Mouse (Mus musculus) myocyte (in vitro differentiated cells): ENCODE measurements around the gene AC134908.4.

Experiments
- CEBPB ChIP-seq: IDR thresholded peaks from 2 replicates; pipeline ENCODE4 v1.6.1; 2011; ENCODE audit warnings: mild to moderate bottlenecking, moderate library complexity; ENCODE audit not compliant: poor library complexity, insufficient read depth, severe bottlenecking
- E2F4 ChIP-seq: IDR thresholded peaks from one replicate; pipeline ENCODE4 v1.6.1; 2011; ENCODE audit warnings: mild to moderate bottlenecking, control low read depth, moderate library complexity; ENCODE audit not compliant: insufficient read depth
- MAX ChIP-seq: IDR thresholded peaks from one replicate; pipeline ENCODE4 v1.6.1; 2011; ENCODE audit warnings: low read depth, mild to moderate bottlenecking, control low read depth
- MYOD1 ChIP-seq, 3 experiments: IDR thresholded peaks; one replicate each; pipeline ENCODE4 v1.6.1; 2011; ENCODE audit warnings: control low read depth in 2 of 3, low read depth in 2 of 3, mild to moderate bottlenecking in 2 of 3, moderate library complexity in 1 of 3; ENCODE audit not compliant: insufficient read length in 2 of 3, control insufficient read depth in 1 of 3
- MYOG ChIP-seq, 3 experiments: IDR thresholded peaks; one replicate each; pipeline ENCODE4 v1.6.1; 2011; ENCODE audit warnings: control low read depth in 2 of 3, low read depth in 2 of 3, mild to moderate bottlenecking in 2 of 3; ENCODE audit not compliant: insufficient read length in 2 of 3, control insufficient read depth in 1 of 3, insufficient read depth in 1 of 3
- POLR2A ChIP-seq: IDR thresholded peaks from one replicate; pipeline ENCODE4 v1.6.1; 2011; ENCODE audit warnings: low read depth, mild to moderate bottlenecking, control low read depth, moderate library complexity; ENCODE audit not compliant: insufficient read length
- REST ChIP-seq: IDR thresholded peaks from one replicate; pipeline ENCODE4 v1.6.1; 2011; ENCODE audit warnings: mild to moderate bottlenecking, control low read depth, moderate library complexity; ENCODE audit not compliant: insufficient read depth, insufficient read length
- TCF12 ChIP-seq: IDR thresholded peaks from one replicate; pipeline ENCODE4 v1.6.1; 2011; ENCODE audit warnings: mild to moderate bottlenecking, control low read depth; ENCODE audit not compliant: poor library complexity, insufficient read depth, severe bottlenecking

DNA sequence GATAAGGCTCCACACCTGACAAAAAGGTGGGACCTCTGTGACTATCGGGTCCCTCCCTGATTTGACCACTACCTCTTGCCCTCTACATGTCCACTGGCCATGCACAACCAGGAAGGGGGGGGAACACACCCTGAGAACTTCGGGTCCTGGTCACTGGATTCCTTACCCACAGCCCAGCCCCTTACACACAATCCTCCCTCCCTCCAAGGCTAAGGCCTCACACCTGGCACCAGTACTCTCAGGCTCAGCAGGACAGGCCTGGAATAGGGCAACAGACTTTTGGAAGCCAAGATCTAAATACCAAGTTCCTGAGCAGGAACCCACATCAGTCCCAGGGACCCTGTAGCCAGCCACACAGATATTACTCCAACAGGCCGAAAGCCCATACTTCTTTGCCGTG lies 43.4 kb upstream of the AC134908.4 start:
- TF ChIP-seq POLR2A: no peak
- TF ChIP-seq CEBPB: no peak
- TF ChIP-seq MYOD1 (IDR thresholded peaks at IDR 0.05; ENCODE audit: control insufficient read depth in 1 of 3, insufficient read length in 2 of 3, low read depth in 2 of 3): no peak
- no peak for TF ChIP-seq MAX
- TF ChIP-seq E2F4: no peak
- TF ChIP-seq TCF12: no peak
- TF ChIP-seq REST: no peak
- TF ChIP-seq MYOG (IDR thresholded peaks at IDR 0.05; ENCODE audit: control insufficient read depth in 1 of 3, insufficient read depth in 1 of 3, insufficient read length in 2 of 3, low read depth in 2 of 3): no peak
